Mouse (Mus musculus): ENCODE data around the gene Msi2.

GRCm38 (mm10) chr11:88687711-88688110 is 30.6 kb downstream of the Msi2 start:
- TF ChIP-seq POLR2A (IDR thresholded peaks at IDR 0.05; ENCODE audit: low read depth, low read length) = no peak
- TF ChIP-seq CTCF (IDR thresholded peaks at IDR 0.05; ENCODE audit: extremely low read depth, insufficient read depth, insufficient read length, insufficient replicate concordance) = no peak
